Mouse (Mus musculus) intestine, embryonic 14.5 days (tissue): ENCODE measurements at regions not wholly inside any gene's neighbourhood (a gene's known extent, or its start where the extent isn't known, plus 50 kb on each side); places are given as distances from the start of the nearest gene placed in this dataset.

Source experiments
- ATAC-seq: fragments of 200-750 bp; cut with Nextera tagmentation; replicated peaks from 2 replicates; pipeline ENCODE4 v1.8.0; 2017; ENCODE audit warnings: low read depth, moderate number of reproducible peaks, moderate TSS enrichment, moderate library complexity; ENCODE audit not compliant: low FRiP score, low TSS enrichment
- DNase-seq: peaks from one replicate; pipeline ENCODE4 v3.0.0-alpha.2; 2018; ENCODE audit warnings: low spot score
- H3K27ac ChIP-seq: fragments of 300-500 bp; sonication (generic); 2 replicates; pipeline ENCODE4 v1.5.1; 2014; ENCODE audit warnings: low read depth, mild to moderate bottlenecking, control low read depth
- H3K27me3 ChIP-seq: fragments of 300-500 bp; sonication (generic); replicated peaks from 2 replicates; pipeline ENCODE4 v1.6.1; 2014; ENCODE audit warnings: low read length, control low read depth; ENCODE audit not compliant: control insufficient read depth, insufficient read depth
- H3K36me3 ChIP-seq: fragments of 300-500 bp; sonication (generic); 2 replicates; pipeline ENCODE4 v1.6.1; 2014; ENCODE audit warnings: low read length, control low read depth; ENCODE audit not compliant: control insufficient read depth, insufficient read depth
- H3K4me1 ChIP-seq: fragments of 300-500 bp; sonication (generic); replicated peaks from 2 replicates; pipeline ENCODE4 v1.6.1; 2014; ENCODE audit warnings: low read length, control low read depth, mixed read lengths; ENCODE audit not compliant: control insufficient read depth, insufficient read depth
- H3K4me2 ChIP-seq: fragments of 300-500 bp; sonication (generic); 2 replicates; pipeline ENCODE4 v1.6.1; 2014; ENCODE audit warnings: low read length
- H3K4me3 ChIP-seq: fragments of 300-500 bp; sonication (generic); 2 replicates; pipeline ENCODE4 v1.5.1; 2014; ENCODE audit warnings: low read depth, low read length, control low read depth, mixed read lengths
- H3K9ac ChIP-seq: fragments of 300-500 bp; sonication (generic); 2 replicates; pipeline ENCODE4 v1.6.1; 2014; ENCODE audit warnings: mild to moderate bottlenecking, low read length
- H3K9me3 ChIP-seq: fragments of 300-500 bp; sonication (generic); 2 replicates; pipeline ENCODE4 v1.6.1; 2016; ENCODE audit warnings: low read length, control low read depth; ENCODE audit not compliant: control insufficient read depth
- WGBS: fragments of 180-500 bp; shearing (Covaris S2); extraction: QIAGEN DNeasy Blood & Tissue Kit; methylation state at CpG from one replicate; pipeline ENCODE4 v1.1.7; 2014; 5-methylcytosine and 5-hydroxymethylcytosine counted together

- H3K4me3 ChIP-seq = no peak overlapping the region
- no peak overlapping the region for H3K4me2 ChIP-seq
- peaks cover 13% of the 10 kb centered on the region; the same call in 1 of the 2 replicates for H3K4me1 ChIP-seq
- H3K9me3 ChIP-seq = no peaks in the 10 kb centered on the region
- H3K27me3 ChIP-seq = no peaks in the 10 kb centered on the region
- WGBS = 22% methylated on average over 3 of the region's 3 CpGs
- H3K27ac ChIP-seq = no peak overlapping the region
- DNase-seq (no peak), ATAC-seq (no peak)
- no peak overlapping the region for H3K9ac ChIP-seq
- H3K36me3 ChIP-seq = no peaks in the 10 kb centered on the region
These were observed 192.8 kb downstream of the Lmo4 start for GRCm38 (mm10) chr3:144012173-144012572.

- ATAC-seq = no peak
- Histone ChIP-seq H3K9ac (no peak overlapping the region), H3K4me1 (peaks cover 13% of the 10 kb centered on the region; the same call in 1 of the 2 replicates), H3K27me3 (no peaks in the 10 kb centered on the region), H3K9me3 (no peaks in the 10 kb centered on the region), H3K4me2 (no peak overlapping the region), H3K27ac (no peak overlapping the region), H3K4me3 (no peak overlapping the region), H3K36me3 (no peaks in the 10 kb centered on the region)
- WGBS = 29% methylated on average over 12 of the region's 12 CpGs
- DNase-seq = no peak
These were observed 193.5 kb downstream of the Lmo4 start for GRCm38 (mm10) chr3:144011456-144012025.

- ATAC-seq = no peak
- H3K4me2 ChIP-seq = no peak overlapping the region
These were observed 194.5 kb downstream of the Lmo4 start for GRCm38 (mm10) chr3:144010558-144010957.

GRCm38 (mm10) chr3:144007111-144007619 lies 197.9 kb downstream of the Lmo4 start:
- H3K9me3 ChIP-seq = no peaks in the 10 kb centered on the region
- H3K9ac ChIP-seq = no peak overlapping the region
- H3K4me2 ChIP-seq = no peak overlapping the region
- H3K36me3 ChIP-seq = no peaks in the 10 kb centered on the region
- WGBS = 87% methylated on average over 4 of the region's 4 CpGs
- peaks cover 8% of the 10 kb centered on the region; the same call in 1 of the 2 replicates for H3K4me1 ChIP-seq
- H3K27me3 ChIP-seq = no peaks in the 10 kb centered on the region
- H3K27ac ChIP-seq = no peak overlapping the region
- ATAC-seq = no peak
- no peak for DNase-seq
- H3K4me3 ChIP-seq = no peak overlapping the region

More at GRCm38 (mm10) chr3:144010558-144010957, 194.5 kb downstream of the Lmo4 start:
- Histone ChIP-seq H3K27me3 (no peaks in the 10 kb centered on the region), H3K4me1 (peaks cover 13% of the 10 kb centered on the region; the same call in 1 of the 2 replicates), H3K9me3 (no peaks in the 10 kb centered on the region), H3K4me3 (no peak overlapping the region), H3K36me3 (no peaks in the 10 kb centered on the region), H3K9ac (no peak overlapping the region), H3K27ac (no peak overlapping the region)
- DNase-seq = no peak
- 26% methylated on average over 6 of the region's 6 CpGs for WGBS

GRCm38 (mm10) chr3:143997909-143998308 lies 207.1 kb downstream of the Lmo4 start:
- Histone ChIP-seq H3K27ac (no peak overlapping the region), H3K9ac (no peak overlapping the region), H3K4me1 (no peaks in the 10 kb centered on the region), H3K4me2 (no peak overlapping the region), H3K4me3 (no peak overlapping the region), H3K9me3 (no peaks in the 10 kb centered on the region), H3K27me3 (no peaks in the 10 kb centered on the region), H3K36me3 (no peaks in the 10 kb centered on the region)
- ATAC-seq (no peak), DNase-seq (no peak)
- WGBS = 80% methylated on average over 8 of the region's 8 CpGs

GRCm38 (mm10) chr3:143995045-143995444 lies 210.0 kb downstream of the Lmo4 start:
- Histone ChIP-seq H3K4me2 (no peak overlapping the region), H3K36me3 (no peaks in the 10 kb centered on the region), H3K27ac (no peak overlapping the region), H3K4me1 (no peaks in the 10 kb centered on the region), H3K4me3 (no peak overlapping the region), H3K9me3 (no peaks in the 10 kb centered on the region), H3K9ac (no peak overlapping the region), H3K27me3 (no peaks in the 10 kb centered on the region)
- no peak for DNase-seq
- no peak for ATAC-seq
- WGBS = 97% methylated on average over 3 of the region's 3 CpGs

- H3K9me3 ChIP-seq = no peaks in the 10 kb centered on the region
- no peaks in the 10 kb centered on the region for H3K36me3 ChIP-seq
- no peaks in the 10 kb centered on the region for H3K27me3 ChIP-seq
- H3K27ac ChIP-seq = no peak overlapping the region
- no peak for DNase-seq
- H3K4me1 ChIP-seq = no peaks in the 10 kb centered on the region
- WGBS = 93% methylated on average over 4 of the region's 4 CpGs
- no peak overlapping the region for H3K4me3 ChIP-seq
- H3K4me2 ChIP-seq = no peak overlapping the region
- ATAC-seq = no peak
- H3K9ac ChIP-seq = no peak overlapping the region
These were observed 216.0 kb downstream of the Lmo4 start for GRCm38 (mm10) chr3:143988991-143989390.

- Histone ChIP-seq H3K9ac (no peak overlapping the region), H3K4me1 (no peaks in the 10 kb centered on the region)
- 96% methylated on average over 5 of the region's 5 CpGs for WGBS
These were observed 217.0 kb downstream of the Lmo4 start for GRCm38 (mm10) chr3:143988037-143988436.

GRCm38 (mm10) chr3:143986798-143987197 lies 218.2 kb downstream of the Lmo4 start:
- Histone ChIP-seq H3K4me1 (no peaks in the 10 kb centered on the region), H3K27ac (no peak overlapping the region), H3K9ac (no peak overlapping the region), H3K4me3 (no peak overlapping the region), H3K4me2 (no peak overlapping the region), H3K9me3 (no peaks in the 10 kb centered on the region), H3K36me3 (no peaks in the 10 kb centered on the region), H3K27me3 (no peaks in the 10 kb centered on the region)
- ATAC-seq (no peak), DNase-seq (no peak)
- 94% methylated on average over 2 of the region's 2 CpGs for WGBS

More at GRCm38 (mm10) chr3:143988037-143988436, 217.0 kb downstream of the Lmo4 start:
- ATAC-seq (no peak), DNase-seq (no peak)
- Histone ChIP-seq H3K27ac (no peak overlapping the region), H3K9me3 (no peaks in the 10 kb centered on the region), H3K27me3 (no peaks in the 10 kb centered on the region), H3K4me3 (no peak overlapping the region), H3K4me2 (no peak overlapping the region), H3K36me3 (no peaks in the 10 kb centered on the region)
